Mouse (Mus musculus) liver, embryonic 14.5 days (tissue): ENCODE measurements around the gene Oxnad1.

Source experiments
- CTCF ChIP-seq: IDR thresholded peaks from 2 replicates; pipeline ENCODE4 v1.5.1; 2016; ENCODE audit warnings: antibody characterized with exemption, low read depth, control low read depth
- EP300 ChIP-seq: IDR thresholded peaks from 2 replicates; pipeline ENCODE4 v1.6.1; 2016; ENCODE audit warnings: antibody characterized with exemption, low read depth

GRCm38 (mm10) chr14:32056675-32057074 is 28.5 kb upstream of the Oxnad1 start:
- TF ChIP-seq CTCF (peak; percentile 66), EP300 (no peak)
